Mouse (Mus musculus): ENCODE data around the gene Sfxn2. TPM values are rescaled to one million over a fixed set of nuclear protein-coding genes. Genes with fewer than 3 reads are reported as not detected.

Sfxn2 gene
- polyA plus RNA-seq, 1 experiment from 2014 or later = 8.4 TPM

GRCm38 (mm10) chr19:46620016-46620808 lies 47.0 kb downstream of the Sfxn2 start:
- DNase-seq (ENCODE audit: low spot score) (no peak), ATAC-seq (ENCODE audit: low FRiP score) (no peak)
- Histone ChIP-seq H3K27ac (no peak overlapping the region; the same call in 1 of the 2 replicates), H3K4me2 (replicated peaks) (no peak overlapping the region), H3K9ac (no peak overlapping the region), H3K9me3 (ENCODE audit: control insufficient read depth, low read length) (no peaks in the 10 kb centered on the region), H3K4me1 (replicated peaks; ENCODE audit: control insufficient read depth, insufficient read depth, low read length) (peaks cover 57% of the 10 kb centered on the region), H3K4me3 (replicated peaks; ENCODE audit: low read length) (no peak overlapping the region), H3K36me3 (replicated peaks; ENCODE audit: control insufficient read depth, insufficient read depth) (0 out of 2 replicates have a peak, but pooled peaks cover 3% of the 10 kb centered on the region), H3K27me3 (ENCODE audit: control insufficient read depth, insufficient read depth, low read length) (no peaks in the 10 kb centered on the region)
- WGBS = 77% methylated on average over 14 of the region's 14 CpGs

- peak overlapping the region; percentile 39; the same call in 1 of the 2 replicates for H3K27ac ChIP-seq
- H3K4me2 ChIP-seq (replicated peaks) = no peak overlapping the region
- DNase-seq (ENCODE audit: low spot score) = no peak
- peaks cover 57% of the 10 kb centered on the region for H3K4me1 ChIP-seq (replicated peaks; ENCODE audit: control insufficient read depth, insufficient read depth, low read length)
- no peak overlapping the region for H3K4me3 ChIP-seq (replicated peaks; ENCODE audit: low read length)
- H3K27me3 ChIP-seq (ENCODE audit: control insufficient read depth, insufficient read depth, low read length) = no peaks in the 10 kb centered on the region
- WGBS = 44% methylated on average over 19 of the region's 19 CpGs
- H3K9ac ChIP-seq = no peak overlapping the region
- no peak for ATAC-seq (ENCODE audit: low FRiP score)
- 0 out of 2 replicates have a peak, but pooled peaks cover 3% of the 10 kb centered on the region for H3K36me3 ChIP-seq (replicated peaks; ENCODE audit: control insufficient read depth, insufficient read depth)
- H3K9me3 ChIP-seq (ENCODE audit: control insufficient read depth, low read length) = no peaks in the 10 kb centered on the region
Measured at GRCm38 (mm10) chr19:46621236-46622183, 48.3 kb downstream of the Sfxn2 start.

- no peaks in the 10 kb centered on the region for H3K9me3 ChIP-seq (ENCODE audit: control insufficient read depth, low read length)
- ATAC-seq (ENCODE audit: low FRiP score) (no peak), DNase-seq (ENCODE audit: low spot score) (no peak)
- H3K4me3 ChIP-seq (replicated peaks; ENCODE audit: low read length) = no peak overlapping the region
- peak overlapping the region; percentile 44 for H3K4me2 ChIP-seq (replicated peaks)
- peak overlapping the region; percentile 66 for H3K27ac ChIP-seq
- no peaks in the 10 kb centered on the region for H3K27me3 ChIP-seq (ENCODE audit: control insufficient read depth, insufficient read depth, low read length)
- WGBS = 32% methylated on average over 12 of the region's 12 CpGs
- H3K9ac ChIP-seq = 0 out of 2 replicates have a peak overlapping the region, but pooled peaks have one; percentile 1
- peaks cover 57% of the 10 kb centered on the region for H3K4me1 ChIP-seq (replicated peaks; ENCODE audit: control insufficient read depth, insufficient read depth, low read length)
- H3K36me3 ChIP-seq (replicated peaks; ENCODE audit: control insufficient read depth, insufficient read depth) = 0 out of 2 replicates have a peak, but pooled peaks cover 3% of the 10 kb centered on the region
Measured at GRCm38 (mm10) chr19:46622659-46623193, 49.6 kb downstream of the Sfxn2 start.

- Histone ChIP-seq H3K4me2 (replicated peaks) (peak overlapping the region; percentile 44), H3K27ac (peak overlapping the region; percentile 66), H3K9ac (0 out of 2 replicates have a peak overlapping the region, but pooled peaks have one; percentile 14), H3K27me3 (ENCODE audit: control insufficient read depth, insufficient read depth, low read length) (no peaks in the 10 kb centered on the region), H3K9me3 (ENCODE audit: control insufficient read depth, low read length) (no peaks in the 10 kb centered on the region), H3K36me3 (replicated peaks; ENCODE audit: control insufficient read depth, insufficient read depth) (0 out of 2 replicates have a peak, but pooled peaks cover 3% of the 10 kb centered on the region), H3K4me3 (replicated peaks; ENCODE audit: low read length) (no peak overlapping the region; the same call in 1 of the 2 replicates), H3K4me1 (replicated peaks; ENCODE audit: control insufficient read depth, insufficient read depth, low read length) (peaks cover 57% of the 10 kb centered on the region)
- WGBS = 4% methylated on average over 16 of the region's 16 CpGs
- ATAC-seq (ENCODE audit: low FRiP score) (0 out of 2 replicates have a peak, but pooled peaks have one; percentile 46), DNase-seq (ENCODE audit: low spot score) (no peak)
Measured at GRCm38 (mm10) chr19:46623194-46623667, 50.1 kb downstream of the Sfxn2 start.

- Histone ChIP-seq H3K36me3 (replicated peaks; ENCODE audit: control insufficient read depth, insufficient read depth) (0 out of 2 replicates have a peak, but pooled peaks cover 3% of the 10 kb centered on the region), H3K9me3 (ENCODE audit: control insufficient read depth, low read length) (no peaks in the 10 kb centered on the region), H3K27ac (peak overlapping the region; percentile 66), H3K4me3 (replicated peaks; ENCODE audit: low read length) (no peak overlapping the region; the same call in 1 of the 2 replicates), H3K9ac (peak overlapping the region; percentile 14; the same call in 1 of the 2 replicates), H3K27me3 (ENCODE audit: control insufficient read depth, insufficient read depth, low read length) (no peaks in the 10 kb centered on the region), H3K4me1 (replicated peaks; ENCODE audit: control insufficient read depth, insufficient read depth, low read length) (peaks cover 54% of the 10 kb centered on the region), H3K4me2 (replicated peaks) (peak overlapping the region; percentile 44)
- peak; percentile 56 for ATAC-seq (ENCODE audit: low FRiP score)
- 20% methylated on average over 19 of the region's 19 CpGs for WGBS
- no peak for DNase-seq (ENCODE audit: low spot score)
Measured at GRCm38 (mm10) chr19:46623790-46624772, 50.9 kb downstream of the Sfxn2 start.

GRCm38 (mm10) chr19:46625015-46625414 lies 51.9 kb downstream of the Sfxn2 start:
- ATAC-seq (ENCODE audit: low FRiP score) = no peak
- Histone ChIP-seq H3K4me3 (replicated peaks; ENCODE audit: low read length) (no peak overlapping the region), H3K4me2 (replicated peaks) (no peak overlapping the region), H3K36me3 (replicated peaks; ENCODE audit: control insufficient read depth, insufficient read depth) (0 out of 2 replicates have a peak, but pooled peaks cover 3% of the 10 kb centered on the region), H3K27me3 (ENCODE audit: control insufficient read depth, insufficient read depth, low read length) (no peaks in the 10 kb centered on the region), H3K4me1 (replicated peaks; ENCODE audit: control insufficient read depth, insufficient read depth, low read length) (peaks cover 46% of the 10 kb centered on the region), H3K9me3 (ENCODE audit: control insufficient read depth, low read length) (no peaks in the 10 kb centered on the region), H3K9ac (no peak overlapping the region), H3K27ac (no peak overlapping the region)
- WGBS = 93% methylated on average over 12 of the region's 12 CpGs
- no peak for DNase-seq (ENCODE audit: low spot score)

- Histone ChIP-seq H3K36me3 (replicated peaks; ENCODE audit: control insufficient read depth, insufficient read depth) (0 out of 2 replicates have a peak, but pooled peaks cover 3% of the 10 kb centered on the region), H3K4me3 (replicated peaks; ENCODE audit: low read length) (no peak overlapping the region)
- 74% methylated on average over 10 of the region's 10 CpGs for WGBS
Measured at GRCm38 (mm10) chr19:46625519-46625918, 52.4 kb downstream of the Sfxn2 start.

GRCm38 (mm10) chr19:46628403-46628802 lies 55.2 kb downstream of the Sfxn2 start:
- H3K36me3 ChIP-seq (replicated peaks; ENCODE audit: control insufficient read depth, insufficient read depth) = peaks cover 6% of the 10 kb centered on the region; the same call in 1 of the 2 replicates
- peaks cover 13% of the 10 kb centered on the region for H3K4me1 ChIP-seq (replicated peaks; ENCODE audit: control insufficient read depth, insufficient read depth, low read length)
- no peak overlapping the region for H3K4me2 ChIP-seq (replicated peaks)
- H3K9ac ChIP-seq = no peak overlapping the region
- ATAC-seq (ENCODE audit: low FRiP score) = no peak
- no peaks in the 10 kb centered on the region for H3K9me3 ChIP-seq (ENCODE audit: control insufficient read depth, low read length)
- no peak overlapping the region for H3K4me3 ChIP-seq (replicated peaks; ENCODE audit: low read length)
- WGBS = 93% methylated on average over 10 of the region's 10 CpGs
- no peak overlapping the region for H3K27ac ChIP-seq
- DNase-seq (ENCODE audit: low spot score) = no peak
- H3K27me3 ChIP-seq (ENCODE audit: control insufficient read depth, insufficient read depth, low read length) = no peaks in the 10 kb centered on the region

More at GRCm38 (mm10) chr19:46625519-46625918, 52.4 kb downstream of the Sfxn2 start:
- Histone ChIP-seq H3K4me1 (replicated peaks; ENCODE audit: control insufficient read depth, insufficient read depth, low read length) (peaks cover 42% of the 10 kb centered on the region), H3K4me2 (replicated peaks) (no peak overlapping the region), H3K9ac (no peak overlapping the region), H3K27me3 (ENCODE audit: control insufficient read depth, insufficient read depth, low read length) (no peaks in the 10 kb centered on the region), H3K9me3 (ENCODE audit: control insufficient read depth, low read length) (no peaks in the 10 kb centered on the region), H3K27ac (no peak overlapping the region)
- DNase-seq (ENCODE audit: low spot score) (no peak), ATAC-seq (ENCODE audit: low FRiP score) (no peak)

All from hindbrain, embryonic 14.5 days (tissue).